Mouse (Mus musculus) heart, embryonic 16.5 days (tissue): ENCODE measurements around the gene 9330161L09Rik. TPM values are rescaled to one million over a fixed set of nuclear protein-coding genes. Genes with fewer than 3 reads are reported as not detected.

ENCODE experiments used
- ATAC-seq: fragments of 200-750 bp; cut with Nextera tagmentation; replicated peaks from 2 replicates; pipeline ENCODE4 v1.8.0; 2017; ENCODE audit warnings: moderate number of reproducible peaks; ENCODE audit not compliant: insufficient read depth, low FRiP score; ENCODE audit errors: extremely low read depth
- H3K27ac ChIP-seq: fragments of 300-500 bp; sonication (generic); 2 replicates; pipeline ENCODE4 v1.5.1; 2014; ENCODE audit warnings: mild to moderate bottlenecking, low read length, control low read depth, moderate library complexity
- H3K27me3 ChIP-seq: fragments of 300-500 bp; sonication (generic); 2 replicates; pipeline ENCODE4 v1.6.1; 2014; ENCODE audit warnings: low read length, mixed read lengths; ENCODE audit not compliant: control insufficient read depth, insufficient read depth
- H3K36me3 ChIP-seq: fragments of 300-500 bp; sonication (generic); 2 replicates; pipeline ENCODE4 v1.6.1; 2014; ENCODE audit not compliant: control insufficient read depth, insufficient read depth
- H3K4me1 ChIP-seq: fragments of 300-500 bp; sonication (generic); 2 replicates; pipeline ENCODE4 v1.6.1; 2014; ENCODE audit warnings: low read length, mixed read lengths; ENCODE audit not compliant: control insufficient read depth, insufficient read depth
- H3K4me2 ChIP-seq: fragments of 300-500 bp; sonication (generic); 2 replicates; pipeline ENCODE4 v1.6.1; 2014; ENCODE audit warnings: low read depth, mild to moderate bottlenecking, control low read depth, low read length
- H3K4me3 ChIP-seq: fragments of 300-500 bp; sonication (generic); 2 replicates; pipeline ENCODE4 v1.5.1; 2014; ENCODE audit warnings: mild to moderate bottlenecking, control low read depth, low read length
- H3K9ac ChIP-seq: fragments of 300-500 bp; sonication (generic); 2 replicates; pipeline ENCODE4 v1.6.1; 2014; ENCODE audit warnings: low read length, control low read depth
- H3K9me3 ChIP-seq: fragments of 300-500 bp; sonication (generic); replicated peaks from 2 replicates; pipeline ENCODE4 v1.6.1; 2016; ENCODE audit warnings: low read length; ENCODE audit not compliant: control insufficient read depth
- WGBS: fragments of 180-500 bp; shearing (Covaris S2); extraction: QIAGEN DNeasy Blood & Tissue Kit; methylation state at CpG from one replicate; pipeline ENCODE4 v1.1.7; 2014; 5-methylcytosine and 5-hydroxymethylcytosine counted together
- polyA plus RNA-seq: library from polyadenylated mRNA; unstranded; fragments of >200 nt; fragmentation: Nextera tagmentation; extraction: Ambion mirVana; gene quantifications from 2 replicates; pipeline ENCODE4 v1.2.1, GENCODE M21; 2015

The 9330161L09Rik gene
- polyA plus RNA-seq, 1 experiment from 2014 or later, result 0.38 TPM

DNA sequence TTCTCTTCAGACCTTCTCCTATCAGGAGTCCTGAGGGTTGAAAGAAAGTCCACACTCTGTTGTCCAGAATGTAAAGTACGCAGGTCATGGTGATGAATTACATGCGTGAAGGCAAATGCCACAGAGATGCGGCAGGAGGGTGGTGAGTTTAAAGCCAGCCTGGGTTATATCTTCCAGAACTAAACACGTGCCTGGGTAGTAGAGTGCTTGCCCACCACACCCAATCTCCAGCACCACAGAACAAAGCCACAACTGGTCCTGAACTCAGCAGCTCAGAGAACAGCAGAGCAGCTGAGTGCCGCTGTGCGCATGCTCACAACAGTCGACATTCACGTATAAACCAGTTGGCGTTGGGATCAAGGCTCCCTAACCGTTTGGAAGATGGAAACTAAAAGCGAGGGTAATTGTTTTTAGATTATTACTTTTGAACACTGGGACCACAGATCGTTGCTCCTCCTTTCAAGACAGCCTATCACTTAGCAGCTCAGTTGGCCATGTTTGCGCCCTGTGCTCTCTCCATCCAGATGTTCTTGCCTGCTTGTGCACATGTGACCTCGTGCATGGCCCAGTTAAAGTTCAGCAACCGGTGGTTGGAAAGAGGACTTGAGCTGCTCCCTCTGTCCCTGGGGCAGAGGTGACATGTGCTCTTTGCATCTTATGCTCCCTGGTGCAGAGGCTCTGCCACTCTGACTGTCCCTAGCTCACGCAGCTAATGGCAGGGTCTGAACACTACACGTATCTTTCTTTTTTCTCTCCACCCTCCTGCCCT lies 45.9 kb downstream of the 9330161L09Rik start:
- H3K4me2 ChIP-seq, result no peak overlapping the region
- H3K36me3 ChIP-seq, result no peaks in the 10 kb centered on the region
- ATAC-seq, result no peak
- H3K27ac ChIP-seq, result peak overlapping the region; percentile 38
- H3K4me1 ChIP-seq, result peaks cover 27% of the 10 kb centered on the region
- no peak overlapping the region for H3K4me3 ChIP-seq
- no peaks in the 10 kb centered on the region for H3K9me3 ChIP-seq
- 80% methylated on average over 17 of the region's 17 CpGs for WGBS
- no peak overlapping the region; the same call in 1 of the 2 replicates for H3K9ac ChIP-seq
- H3K27me3 ChIP-seq, result no peaks in the 10 kb centered on the region

DNA sequence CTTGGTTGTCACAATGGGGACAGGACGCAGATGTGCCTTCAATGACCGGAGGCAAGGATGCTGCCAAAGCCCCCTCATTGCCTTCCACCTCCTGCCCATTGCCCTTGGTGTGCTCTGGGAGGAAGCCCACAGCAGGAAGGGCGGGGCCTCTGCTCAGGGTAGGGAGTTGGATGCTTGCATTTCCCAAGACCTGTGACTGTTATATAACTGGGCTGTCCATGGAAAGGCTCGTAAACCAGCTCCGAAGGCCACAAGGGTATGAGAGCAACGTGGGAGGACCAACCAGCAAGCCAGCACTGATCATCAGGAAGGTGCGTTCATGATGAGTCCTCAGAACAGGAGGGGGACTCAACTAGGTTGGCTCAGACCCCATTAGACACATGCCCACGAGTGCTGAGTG lies 46.8 kb downstream of the 9330161L09Rik start:
- H3K4me1 ChIP-seq, result peaks cover 34% of the 10 kb centered on the region
- no peak overlapping the region for H3K4me3 ChIP-seq
- no peaks in the 10 kb centered on the region for H3K9me3 ChIP-seq
- H3K4me2 ChIP-seq, result no peak overlapping the region
- 80% methylated on average over 8 of the region's 8 CpGs for WGBS
- no peaks in the 10 kb centered on the region for H3K36me3 ChIP-seq
- no peaks in the 10 kb centered on the region for H3K27me3 ChIP-seq
- no peak overlapping the region for H3K27ac ChIP-seq
- ATAC-seq, result no peak
- no peak overlapping the region for H3K9ac ChIP-seq

DNA sequence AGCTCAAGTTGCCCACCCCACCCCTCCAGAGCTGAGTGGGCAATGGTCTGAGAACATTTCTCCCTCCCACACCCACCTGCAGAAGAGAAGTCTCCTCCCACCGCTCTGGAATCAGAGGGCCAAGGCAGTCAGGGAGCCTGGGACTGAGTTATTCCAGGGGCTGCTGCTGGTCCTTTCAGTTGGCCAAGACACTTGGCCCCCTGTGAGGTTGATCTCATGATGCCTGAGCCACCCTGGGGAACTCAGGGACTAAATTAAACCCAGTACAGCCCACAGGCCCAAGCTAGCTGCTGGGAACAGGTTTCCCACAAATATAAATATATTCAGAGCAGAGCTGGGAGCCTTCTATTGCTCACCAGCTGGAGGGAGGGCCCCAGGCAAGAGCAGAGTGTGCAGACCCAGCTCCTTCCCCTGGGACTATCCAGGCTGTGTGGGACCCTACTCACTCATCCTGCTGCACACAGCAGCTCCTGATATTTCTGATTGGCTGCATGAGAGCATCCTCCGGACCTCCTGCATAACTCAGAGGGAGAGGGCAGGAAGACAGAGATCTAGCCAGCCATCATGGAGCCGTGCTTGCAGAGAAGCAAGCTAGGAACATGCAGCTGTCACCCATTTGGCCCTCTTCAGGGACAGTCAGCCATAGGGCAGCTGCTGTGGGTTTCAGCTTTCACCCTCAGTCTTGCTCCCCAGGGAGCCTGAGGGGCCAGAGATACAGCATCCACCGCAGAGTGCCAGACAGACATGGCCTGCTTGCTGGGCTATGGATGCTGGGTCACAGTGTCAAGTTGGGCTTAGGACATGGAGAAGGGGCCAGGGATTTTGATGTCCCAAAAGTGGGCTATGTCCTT lies 48.4 kb downstream of the 9330161L09Rik start:
- H3K27me3 ChIP-seq, result no peaks in the 10 kb centered on the region
- H3K4me1 ChIP-seq, result peaks cover 34% of the 10 kb centered on the region
- no peaks in the 10 kb centered on the region for H3K36me3 ChIP-seq
- no peak overlapping the region for H3K4me3 ChIP-seq
- H3K9me3 ChIP-seq, result no peaks in the 10 kb centered on the region
- H3K4me2 ChIP-seq, result no peak overlapping the region
- ATAC-seq, result no peak
- no peak overlapping the region for H3K9ac ChIP-seq
- peak overlapping the region; percentile 67; the same call in 1 of the 2 replicates for H3K27ac ChIP-seq
- 52% methylated on average over 4 of the region's 4 CpGs for WGBS

DNA sequence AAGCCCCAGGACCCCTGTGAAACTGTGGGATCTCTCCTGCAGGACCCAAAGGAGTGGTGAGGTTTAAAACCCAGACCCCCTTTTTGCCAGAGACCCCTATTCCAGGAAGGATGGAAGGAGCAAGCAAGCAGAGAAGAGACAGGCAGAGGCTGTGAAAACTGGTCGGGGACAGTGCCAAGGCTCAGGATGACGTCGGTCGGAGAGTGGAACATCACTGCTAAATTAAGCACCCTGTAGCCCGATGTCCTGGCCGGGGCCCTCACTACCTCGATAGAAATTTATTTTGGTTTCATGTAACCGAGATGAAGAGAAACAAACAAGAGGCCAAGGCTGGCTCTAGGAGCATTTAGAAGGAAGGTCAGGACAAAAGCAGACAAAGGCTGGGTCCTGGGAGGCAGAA lies 49.4 kb downstream of the 9330161L09Rik start:
- no peaks in the 10 kb centered on the region for H3K9me3 ChIP-seq
- ATAC-seq, result no peak
- H3K36me3 ChIP-seq, result no peaks in the 10 kb centered on the region
- H3K27ac ChIP-seq, result peak overlapping the region; percentile 67
- peak overlapping the region; percentile 34; the same call in 1 of the 2 replicates for H3K9ac ChIP-seq
- 34% methylated on average over 8 of the region's 8 CpGs for WGBS
- H3K4me2 ChIP-seq, result peak overlapping the region; percentile 9; the same call in 1 of the 2 replicates
- H3K4me1 ChIP-seq, result peaks cover 34% of the 10 kb centered on the region
- H3K27me3 ChIP-seq, result no peaks in the 10 kb centered on the region
- H3K4me3 ChIP-seq, result no peak overlapping the region

Other genes with a start within 250 kb of the 9330161L09Rik start
- 0.16 and 0.17 TPM in 2 replicates for gene Prima1, start 165.7 kb downstream of the 9330161L09Rik start, polyA plus RNA-seq
- gene Fam181a, start 96.8 kb downstream of the 9330161L09Rik start, polyA plus RNA-seq, result not detected in 2 replicates
- gene Asb2, start 51.8 kb downstream of the 9330161L09Rik start, polyA plus RNA-seq, result 253 and 264 TPM in 2 replicates
- 9.9 and 11.7 TPM in 2 replicates for gene Otub2, start 19.1 kb downstream of the 9330161L09Rik start, polyA plus RNA-seq
- 59.7 and 66.9 TPM in 2 replicates for gene Ddx24, start 18.0 kb upstream of the 9330161L09Rik start, polyA plus RNA-seq
- gene Ifi27, start 26.4 kb upstream of the 9330161L09Rik start, polyA plus RNA-seq, result 43.2 and 48.3 TPM in 2 replicates
- gene Ifi27l2a, start 35.9 kb upstream of the 9330161L09Rik start, polyA plus RNA-seq, result 11.6 and 17.8 TPM in 2 replicates
- 0.17 and 0.38 TPM in 2 replicates for gene Ifi27l2b, start 49.4 kb upstream of the 9330161L09Rik start, polyA plus RNA-seq
- gene Ppp4r4, start 124.5 kb upstream of the 9330161L09Rik start, polyA plus RNA-seq, result 0.17 and 0.35 TPM in 2 replicates
- gene Serpina10, start 223.6 kb upstream of the 9330161L09Rik start, polyA plus RNA-seq, result 0.10 TPM in 1 of 2 replicates, not detected in the other
- gene Serpina6, start 249.4 kb upstream of the 9330161L09Rik start, polyA plus RNA-seq, result 1.2 and 1.7 TPM in 2 replicates